Mouse (Mus musculus) E14TG2a.4 (cell line): ENCODE measurements around the gene Slc51b.

Experiments used
- CTCF ChIP-seq: conservative IDR thresholded peaks from 2 replicates; pipeline ENCODE4 v1.5.1; 2014; ENCODE audit warnings: low read length
- NANOG ChIP-seq: IDR thresholded peaks from 2 replicates; pipeline ENCODE4 v1.6.1; 2014; ENCODE audit warnings: borderline replicate concordance, low read length, mixed read lengths
- POU5F1 ChIP-seq: IDR thresholded peaks from 2 replicates; pipeline ENCODE4 v1.6.1; 2014; ENCODE audit warnings: low read length, borderline replicate concordance

GRCm38 (mm10) chr9:65427511-65427910 is 4.8 kb upstream of the Slc51b start:
- TF ChIP-seq CTCF (no peak), POU5F1 (no peak), NANOG (no peak)
